Mouse (Mus musculus) thymus, adult 18-20 months (tissue): ENCODE results near the gene Dnajc6.

Experiments used
- DNase-seq, 2 experiments: peaks; one replicate each; pipeline ENCODE4 v3.0.0; 2022; ENCODE audit warnings: mixed read lengths in 2 of 2

Gene Dnajc6

GRCm38 (mm10) chr4:101507571-101508422, 11.3 kb downstream of the Dnajc6 start:
- peak; percentile 34 to 67 for DNase-seq

GRCm38 (mm10) chr4:101508431-101508830, 12.0 kb downstream of the Dnajc6 start:
- no peak for DNase-seq

- DNase-seq, result peak; percentile 72 to 77
Observed at GRCm38 (mm10) chr4:101508851-101509577, 12.6 kb downstream of the Dnajc6 start.

- no peak for DNase-seq
Observed at GRCm38 (mm10) chr4:101510111-101510903, 13.9 kb downstream of the Dnajc6 start.

- DNase-seq, result no peak
Observed at GRCm38 (mm10) chr4:101510904-101511210, 14.4 kb downstream of the Dnajc6 start.

GRCm38 (mm10) chr4:101511768-101512521, 15.5 kb downstream of the Dnajc6 start:
- no peak for DNase-seq

GRCm38 (mm10) chr4:101513251-101513650, 16.8 kb downstream of the Dnajc6 start:
- DNase-seq, result no peak

GRCm38 (mm10) chr4:101515853-101516252, 19.4 kb downstream of the Dnajc6 start:
- DNase-seq, result no peak

- no peak for DNase-seq
Observed at GRCm38 (mm10) chr4:101516434-101517168, 20.2 kb downstream of the Dnajc6 start.

- DNase-seq, result no peak
Observed at GRCm38 (mm10) chr4:101531901-101532300, 35.5 kb downstream of the Dnajc6 start.

GRCm38 (mm10) chr4:101540516-101540915, 44.1 kb downstream of the Dnajc6 start:
- no peak for DNase-seq

- no peak for DNase-seq
Observed at GRCm38 (mm10) chr4:101549958-101550591, 53.6 kb downstream of the Dnajc6 start.

GRCm38 (mm10) chr4:101550671-101551161, 54.3 kb downstream of the Dnajc6 start:
- no peak for DNase-seq

- DNase-seq, result no peak
Observed at GRCm38 (mm10) chr4:101551425-101551824, 55.0 kb downstream of the Dnajc6 start.

GRCm38 (mm10) chr4:101552372-101552771, 55.9 kb downstream of the Dnajc6 start:
- no peak for DNase-seq

GRCm38 (mm10) chr4:101555016-101555415, 58.6 kb downstream of the Dnajc6 start:
- DNase-seq, result no peak

GRCm38 (mm10) chr4:101560137-101560536, 63.7 kb downstream of the Dnajc6 start:
- DNase-seq, result no peak

- no peak for DNase-seq
Observed at GRCm38 (mm10) chr4:101562836-101563235, 66.4 kb downstream of the Dnajc6 start.

- no peak for DNase-seq
Observed at GRCm38 (mm10) chr4:101563607-101564006, 67.2 kb downstream of the Dnajc6 start.

- DNase-seq, result no peak
Observed at GRCm38 (mm10) chr4:101564746-101565417, 68.4 kb downstream of the Dnajc6 start.

GRCm38 (mm10) chr4:101569076-101569475, 72.6 kb downstream of the Dnajc6 start:
- no peak for DNase-seq
